Mouse (Mus musculus) midbrain, embryonic 10.5 days (tissue): ENCODE results near the gene Eef1e1. TPM values are rescaled to one million over a fixed set of nuclear protein-coding genes. Genes with fewer than 3 reads are reported as not detected.

Experiments
- DNase-seq: peaks from one replicate; pipeline ENCODE4 v3.0.0-alpha.2; 2017; ENCODE audit warnings: low spot score
- H3K27ac ChIP-seq: fragments of 300-500 bp; sonication (generic); replicated peaks from 2 replicates; pipeline ENCODE4 v1.5.1; 2016; ENCODE audit warnings: mild to moderate bottlenecking
- H3K27me3 ChIP-seq: fragments of 300-500 bp; sonication (generic); 2 replicates; pipeline ENCODE4 v1.6.1; 2016; ENCODE audit warnings: low read depth, mild to moderate bottlenecking; ENCODE audit not compliant: poor library complexity, severe bottlenecking
- H3K36me3 ChIP-seq: fragments of 300-500 bp; sonication (generic); 2 replicates; pipeline ENCODE4 v1.6.1; 2016; ENCODE audit warnings: mild to moderate bottlenecking, moderate library complexity
- H3K4me1 ChIP-seq: fragments of 300-500 bp; sonication (generic); 2 replicates; pipeline ENCODE4 v1.6.1; 2016
- H3K4me3 ChIP-seq: fragments of 300-500 bp; sonication (generic); 2 replicates; pipeline ENCODE4 v1.5.1; 2016; ENCODE audit warnings: mild to moderate bottlenecking, moderate library complexity
- H3K9me3 ChIP-seq: fragments of 300-500 bp; sonication (generic); replicated peaks from 2 replicates; pipeline ENCODE4 v1.6.1; 2016; ENCODE audit warnings: mild to moderate bottlenecking
- WGBS: fragments of 180-500 bp; shearing (Covaris S2); methylation state at CpG from one replicate; pipeline ENCODE4 v1.1.7; 2016; 5-methylcytosine and 5-hydroxymethylcytosine counted together
- polyA plus RNA-seq: library from polyadenylated mRNA; unstranded; fragments of >200 nt; fragmentation: Nextera tagmentation; extraction: Ambion mirVana; gene quantifications from 2 replicates; pipeline ENCODE4 v1.2.1, GENCODE M21; 2016

Gene Eef1e1
- polyA plus RNA-seq, 1 experiment from 2014 or later = 68.5 TPM

DNA sequence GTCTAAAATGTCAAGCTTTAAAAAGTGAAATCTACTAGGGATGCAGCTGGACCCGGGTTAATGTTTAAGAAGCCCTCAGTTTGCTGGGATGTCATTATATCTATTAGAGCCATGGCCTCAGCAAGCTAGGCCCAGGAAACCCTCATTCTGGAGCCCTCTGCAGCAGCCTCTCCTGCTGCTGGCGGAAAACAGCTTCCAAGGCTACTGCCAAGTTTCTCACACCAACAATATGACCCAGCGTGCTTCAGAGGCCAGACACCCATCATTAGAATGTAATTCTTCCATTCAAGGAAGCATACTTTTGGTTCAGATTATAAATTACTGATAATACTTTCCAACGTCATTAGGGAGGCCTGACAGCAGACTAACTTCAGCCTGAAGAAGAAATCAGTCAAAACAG lies 42.0 kb downstream of the Eef1e1 start:
- Histone ChIP-seq H3K4me1 (no peaks in the 10 kb centered on the region), H3K27me3 (no peaks in the 10 kb centered on the region), H3K4me3 (no peak overlapping the region), H3K36me3 (peaks cover 36% of the 10 kb centered on the region), H3K9me3 (no peaks in the 10 kb centered on the region; the same call in 1 of the 2 replicates), H3K27ac (no peak overlapping the region)
- DNase-seq = no peak
- WGBS = 89% methylated on average over 4 of the region's 4 CpGs

DNA sequence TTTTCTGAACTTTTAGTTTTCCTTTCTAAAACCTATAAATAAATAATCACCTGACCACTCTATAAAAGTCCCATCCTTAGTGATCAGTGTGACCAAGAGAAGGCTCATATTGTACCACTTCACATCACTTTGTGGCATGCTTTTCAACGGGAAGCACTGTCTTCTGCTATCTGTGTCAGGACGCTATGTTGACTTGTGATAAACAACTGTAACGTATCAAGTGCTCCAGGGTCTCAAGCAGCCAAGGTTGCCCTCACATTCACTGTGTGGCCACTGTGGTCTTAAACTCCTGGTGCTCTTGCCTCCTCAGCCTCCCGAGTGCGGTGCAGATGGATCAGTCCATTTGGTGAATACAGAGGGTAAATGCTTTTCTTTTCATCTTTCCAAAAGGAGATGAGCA lies 43.2 kb downstream of the Eef1e1 start:
- no peaks in the 10 kb centered on the region for H3K27me3 ChIP-seq
- WGBS = 93% methylated on average over 5 of the region's 5 CpGs
- no peaks in the 10 kb centered on the region for H3K4me1 ChIP-seq
- H3K9me3 ChIP-seq = no peaks in the 10 kb centered on the region; the same call in 1 of the 2 replicates
- H3K27ac ChIP-seq = no peak overlapping the region
- H3K36me3 ChIP-seq = peaks cover 35% of the 10 kb centered on the region
- no peak overlapping the region for H3K4me3 ChIP-seq
- no peak for DNase-seq

DNA sequence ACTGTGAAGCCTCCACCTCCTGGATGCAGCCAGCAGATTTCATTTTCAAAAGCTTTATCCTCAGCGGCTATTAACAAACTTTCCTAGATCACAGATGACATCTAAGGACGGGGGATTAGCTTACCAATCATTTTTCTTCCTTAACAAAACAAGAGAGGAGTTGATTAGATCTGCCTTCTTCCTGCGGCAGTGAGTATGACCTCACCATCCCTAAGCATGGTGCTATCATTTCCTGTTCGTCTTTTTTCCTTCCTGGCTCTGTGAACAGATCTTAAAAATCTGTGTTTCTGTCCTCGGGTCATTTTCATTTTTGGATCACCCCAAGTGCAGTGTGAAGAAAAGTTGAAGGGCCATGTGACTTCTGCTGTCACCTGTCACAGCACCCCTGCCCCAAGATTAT lies 44.6 kb downstream of the Eef1e1 start:
- DNase-seq = no peak
- Histone ChIP-seq H3K36me3 (peaks cover 37% of the 10 kb centered on the region), H3K27ac (no peak overlapping the region), H3K4me1 (no peaks in the 10 kb centered on the region), H3K9me3 (no peaks in the 10 kb centered on the region; the same call in 1 of the 2 replicates), H3K4me3 (no peak overlapping the region), H3K27me3 (no peaks in the 10 kb centered on the region)
- WGBS = 81% methylated on average over 5 of the region's 5 CpGs

DNA sequence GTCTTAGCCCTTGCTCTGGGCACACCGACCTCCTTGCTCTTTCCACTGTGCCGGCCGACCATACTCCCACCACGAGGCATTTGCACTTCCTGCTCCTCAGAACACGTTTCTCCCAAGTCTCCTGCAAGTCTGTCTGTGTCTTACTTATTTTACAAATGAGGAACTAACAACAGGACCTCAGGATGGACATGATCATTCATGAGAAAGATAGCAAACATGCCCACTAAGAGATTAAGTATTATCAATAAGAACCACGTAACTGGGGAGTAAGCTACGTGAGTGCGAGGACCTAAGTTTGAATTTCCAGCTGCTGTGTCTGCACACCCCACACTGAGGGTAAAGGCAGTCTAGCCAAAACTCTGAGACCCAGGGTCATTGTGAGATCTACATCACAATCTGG lies 45.3 kb downstream of the Eef1e1 start:
- Histone ChIP-seq H3K27ac (no peak overlapping the region), H3K4me1 (no peaks in the 10 kb centered on the region), H3K9me3 (no peaks in the 10 kb centered on the region; the same call in 1 of the 2 replicates), H3K36me3 (peaks cover 34% of the 10 kb centered on the region), H3K4me3 (no peak overlapping the region), H3K27me3 (no peaks in the 10 kb centered on the region)
- DNase-seq = no peak
- WGBS = 91% methylated on average over 8 of the region's 8 CpGs

DNA sequence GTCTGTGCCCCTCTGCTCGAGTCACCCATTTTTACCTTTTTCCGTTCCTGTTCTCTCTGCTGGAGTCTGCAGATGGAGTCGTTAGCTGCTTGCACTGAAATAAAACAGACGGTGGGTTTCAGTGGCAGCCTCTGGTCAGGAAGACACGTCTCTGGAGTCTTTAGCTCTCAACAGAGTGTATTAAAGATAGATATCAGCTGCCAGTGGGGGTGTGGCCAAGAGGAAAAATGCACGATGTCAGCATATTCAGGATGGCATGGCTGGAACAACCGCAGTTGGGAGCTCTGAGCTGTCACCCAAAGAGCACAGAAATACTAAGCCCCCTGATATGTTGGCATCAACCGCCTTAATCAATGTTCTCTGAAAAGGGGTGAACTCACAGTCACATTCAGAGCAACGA lies 46.2 kb downstream of the Eef1e1 start:
- Histone ChIP-seq H3K27ac (no peak overlapping the region), H3K4me3 (no peak overlapping the region), H3K36me3 (peaks cover 32% of the 10 kb centered on the region), H3K9me3 (no peaks in the 10 kb centered on the region; the same call in 1 of the 2 replicates), H3K4me1 (no peaks in the 10 kb centered on the region), H3K27me3 (no peaks in the 10 kb centered on the region)
- no peak for DNase-seq
- 93% methylated on average over 9 of the region's 9 CpGs for WGBS

DNA sequence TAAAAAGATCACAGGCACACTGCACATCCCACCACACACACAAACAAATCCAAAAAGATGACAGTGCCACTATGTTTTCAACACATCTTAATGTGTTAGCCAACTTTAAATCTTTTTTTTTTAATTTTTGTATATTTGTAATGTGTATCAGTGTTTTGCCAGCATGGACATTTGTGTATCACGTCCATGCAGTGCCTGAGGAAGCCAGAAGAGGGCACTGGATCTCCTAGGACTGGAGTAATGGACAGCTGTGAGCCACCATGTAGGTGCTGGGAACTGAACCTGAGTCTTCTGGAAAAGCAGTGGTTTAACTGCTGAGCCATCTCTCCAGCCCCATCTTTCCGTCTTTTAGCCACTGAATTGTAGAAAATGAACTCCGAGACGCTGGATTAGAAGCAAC lies 46.7 kb downstream of the Eef1e1 start:
- H3K36me3 ChIP-seq = peaks cover 32% of the 10 kb centered on the region
- H3K9me3 ChIP-seq = no peaks in the 10 kb centered on the region; the same call in 1 of the 2 replicates
- WGBS = 97% methylated on average over 4 of the region's 4 CpGs
- no peaks in the 10 kb centered on the region for H3K27me3 ChIP-seq
- H3K4me1 ChIP-seq = no peaks in the 10 kb centered on the region
- no peak for DNase-seq
- H3K27ac ChIP-seq = no peak overlapping the region
- H3K4me3 ChIP-seq = no peak overlapping the region

DNA sequence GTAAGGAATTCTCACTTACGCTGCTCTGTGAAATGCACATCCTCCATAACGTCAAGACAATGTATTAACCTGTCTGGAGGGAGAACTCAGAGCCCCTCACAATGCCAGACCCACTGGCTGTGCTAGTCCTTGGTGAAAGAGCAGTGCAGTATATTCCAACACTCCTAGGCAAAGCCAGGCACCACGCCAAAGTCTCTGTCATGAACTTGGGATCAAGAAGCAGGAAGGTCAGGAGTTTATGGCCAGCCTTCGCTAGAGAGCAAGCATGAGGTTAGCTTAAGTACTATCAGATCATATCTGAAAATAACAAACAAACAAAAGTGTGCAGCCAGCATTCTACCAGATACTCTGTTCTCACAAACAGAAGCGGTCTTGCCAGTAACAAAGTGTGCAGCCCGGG lies 48.5 kb downstream of the Eef1e1 start:
- H3K4me1 ChIP-seq = no peaks in the 10 kb centered on the region
- WGBS = 91% methylated on average over 6 of the region's 6 CpGs
- no peaks in the 10 kb centered on the region for H3K27me3 ChIP-seq
- H3K9me3 ChIP-seq = no peaks in the 10 kb centered on the region; the same call in 1 of the 2 replicates
- H3K36me3 ChIP-seq = peaks cover 31% of the 10 kb centered on the region
- no peak overlapping the region for H3K4me3 ChIP-seq
- no peak overlapping the region for H3K27ac ChIP-seq
- no peak for DNase-seq

DNA sequence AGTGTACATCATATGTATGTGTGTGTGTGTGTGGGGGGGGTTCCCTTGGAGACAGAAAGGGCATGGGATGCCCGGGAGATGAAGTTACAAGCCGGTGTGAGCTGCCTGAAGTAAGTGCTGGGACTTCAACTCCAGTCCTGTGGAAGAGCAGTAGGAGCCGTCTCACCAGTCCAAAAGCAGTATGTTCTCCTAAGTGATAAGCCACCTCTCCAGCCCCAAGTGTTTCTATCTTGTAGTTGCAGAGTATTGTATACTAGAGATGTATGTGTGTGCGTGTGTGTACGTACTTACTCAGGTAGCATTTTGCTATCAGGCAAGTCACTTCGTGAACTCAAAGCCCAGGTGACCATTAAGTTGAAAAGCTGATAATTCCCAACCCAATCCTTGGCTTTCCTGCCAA lies 51.7 kb downstream of the Eef1e1 start:
- DNase-seq = no peak
- no peaks in the 10 kb centered on the region for H3K4me1 ChIP-seq
- no peaks in the 10 kb centered on the region for H3K27me3 ChIP-seq
- H3K4me3 ChIP-seq = no peak overlapping the region
- peaks cover 31% of the 10 kb centered on the region for H3K36me3 ChIP-seq
- no peaks in the 10 kb centered on the region for H3K9me3 ChIP-seq
- 91% methylated on average over 6 of the region's 6 CpGs for WGBS
- no peak overlapping the region for H3K27ac ChIP-seq

DNA sequence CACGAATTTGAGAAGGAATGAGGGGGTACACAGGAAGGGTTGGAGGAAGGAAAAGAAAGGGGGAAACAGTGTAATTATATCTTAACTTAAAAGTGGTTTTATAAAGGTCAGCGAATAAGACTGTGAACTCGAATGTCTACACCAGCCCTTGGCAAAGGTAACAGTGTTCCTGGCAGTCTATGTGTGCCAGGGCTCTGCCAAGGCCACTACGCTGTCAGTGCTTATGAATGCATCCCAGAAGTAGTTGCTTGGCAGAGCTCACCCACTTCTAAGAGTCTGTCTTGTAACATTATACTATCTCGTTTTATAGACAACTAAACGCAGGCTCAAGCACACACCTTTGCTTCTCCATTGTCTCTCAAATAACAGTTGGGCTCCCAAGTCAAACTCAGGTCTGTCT lies 53.5 kb downstream of the Eef1e1 start:
- Histone ChIP-seq H3K27me3 (no peaks in the 10 kb centered on the region), H3K27ac (no peak overlapping the region), H3K36me3 (peaks cover 21% of the 10 kb centered on the region), H3K4me3 (no peak overlapping the region), H3K9me3 (no peaks in the 10 kb centered on the region), H3K4me1 (no peaks in the 10 kb centered on the region)
- no peak for DNase-seq
- 88% methylated on average over 6 of the region's 6 CpGs for WGBS

DNA sequence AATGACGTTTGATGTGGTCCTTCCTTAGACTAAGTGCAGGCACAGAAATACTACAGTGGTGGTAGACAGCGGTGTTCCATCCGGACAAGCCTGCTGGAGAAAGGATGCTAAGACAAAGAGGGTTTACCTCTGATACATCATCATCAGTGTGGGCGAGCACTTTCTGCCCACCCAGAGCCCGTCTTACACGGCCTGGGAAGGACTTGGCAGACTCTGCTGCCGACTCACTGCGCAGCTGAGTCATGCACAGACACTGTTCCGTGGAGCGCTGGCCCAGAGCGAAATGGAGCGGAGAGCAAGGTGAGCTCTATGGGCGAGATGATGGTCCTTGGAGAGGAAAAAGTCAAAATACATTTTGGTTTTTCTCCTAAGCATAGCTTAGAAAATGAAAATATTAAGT lies 55.9 kb downstream of the Eef1e1 start:
- no peaks in the 10 kb centered on the region for H3K9me3 ChIP-seq
- peaks cover 21% of the 10 kb centered on the region for H3K36me3 ChIP-seq
- H3K27ac ChIP-seq = no peak overlapping the region
- WGBS = 92% methylated on average over 13 of the region's 13 CpGs
- no peak for DNase-seq
- H3K4me3 ChIP-seq = no peak overlapping the region
- H3K4me1 ChIP-seq = no peaks in the 10 kb centered on the region
- H3K27me3 ChIP-seq = no peaks in the 10 kb centered on the region

DNA sequence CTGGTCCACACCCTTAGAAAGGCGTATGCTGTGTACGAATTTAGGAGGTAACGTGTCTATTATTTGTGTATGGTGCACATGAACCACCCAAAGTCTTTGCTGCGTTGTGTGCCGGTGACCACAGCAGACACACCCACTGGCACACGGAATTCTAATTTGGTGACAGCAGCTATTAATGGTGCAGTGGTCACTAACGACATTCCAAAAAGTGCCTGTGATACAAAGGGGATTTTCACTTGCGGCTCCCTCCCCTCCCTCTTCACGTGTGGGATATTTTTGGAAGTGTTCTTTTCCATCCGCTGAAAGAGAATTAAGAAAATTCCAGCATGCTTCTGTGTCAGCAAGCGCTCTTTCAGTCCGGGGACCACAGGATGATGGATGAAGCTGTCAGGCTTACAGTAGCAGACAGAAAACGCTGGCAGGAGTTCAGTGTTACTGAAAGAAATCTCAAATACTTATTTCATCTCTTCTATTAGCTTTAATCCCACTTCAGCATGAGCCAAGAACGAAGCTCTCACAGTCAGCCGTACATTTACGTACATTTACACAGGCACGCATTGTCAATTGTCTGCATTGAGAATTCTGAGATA lies 56.5 kb downstream of the Eef1e1 start:
- Histone ChIP-seq H3K4me3 (no peak overlapping the region), H3K27me3 (no peaks in the 10 kb centered on the region), H3K4me1 (no peaks in the 10 kb centered on the region), H3K9me3 (no peaks in the 10 kb centered on the region), H3K27ac (no peak overlapping the region), H3K36me3 (peaks cover 21% of the 10 kb centered on the region)
- WGBS = 92% methylated on average over 17 of the region's 17 CpGs
- no peak for DNase-seq

DNA sequence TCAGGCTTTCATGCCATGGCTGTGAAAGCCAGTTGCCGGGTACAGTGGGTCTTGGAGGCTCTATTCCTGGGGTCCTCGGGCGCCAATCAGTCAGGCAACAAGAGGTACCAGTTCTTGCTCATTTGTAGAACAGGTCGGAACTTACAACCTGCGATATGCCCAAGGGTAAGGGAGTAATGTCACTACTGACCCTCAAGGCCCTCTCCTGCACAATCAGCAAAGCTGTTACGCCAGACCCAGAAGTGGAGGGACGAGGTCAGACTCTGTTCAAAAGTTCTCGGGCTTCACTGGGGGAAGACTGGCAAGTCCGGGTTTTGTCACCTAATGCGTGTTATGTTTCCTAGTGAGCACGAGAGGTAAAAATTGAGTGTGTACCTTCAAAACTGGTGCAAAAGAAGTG lies 58.0 kb downstream of the Eef1e1 start:
- H3K27ac ChIP-seq = no peak overlapping the region
- H3K36me3 ChIP-seq = peaks cover 18% of the 10 kb centered on the region
- no peaks in the 10 kb centered on the region for H3K4me1 ChIP-seq
- no peak overlapping the region for H3K4me3 ChIP-seq
- 89% methylated on average over 11 of the region's 11 CpGs for WGBS
- no peak for DNase-seq
- H3K27me3 ChIP-seq = no peaks in the 10 kb centered on the region
- H3K9me3 ChIP-seq = no peaks in the 10 kb centered on the region

DNA sequence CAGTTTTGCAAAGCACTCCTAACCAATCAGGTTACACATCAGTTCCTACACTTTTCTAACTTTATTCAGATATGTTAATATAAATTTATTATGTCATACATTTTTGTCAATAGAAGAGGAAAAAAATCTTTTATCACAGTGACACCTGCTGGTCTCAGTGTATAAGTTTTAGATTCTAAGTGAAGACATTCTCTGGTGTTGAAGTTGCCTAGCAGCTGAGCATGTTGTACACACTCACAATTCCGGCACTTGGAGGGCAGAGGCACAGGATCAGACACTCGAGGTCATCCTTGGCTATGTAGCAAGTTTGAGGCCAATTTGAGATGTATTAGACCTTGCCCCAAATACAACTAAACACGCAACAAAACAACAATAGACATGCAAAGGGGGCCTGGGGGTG lies 61.8 kb downstream of the Eef1e1 start:
- Histone ChIP-seq H3K27me3 (no peaks in the 10 kb centered on the region), H3K9me3 (no peaks in the 10 kb centered on the region), H3K36me3 (peaks cover under 1% of the 10 kb centered on the region; the same call in 1 of the 2 replicates), H3K4me1 (peaks cover 10% of the 10 kb centered on the region), H3K4me3 (no peak overlapping the region), H3K27ac (no peak overlapping the region)
- DNase-seq = no peak
- 74% methylated on average over 3 of the region's 3 CpGs for WGBS

DNA sequence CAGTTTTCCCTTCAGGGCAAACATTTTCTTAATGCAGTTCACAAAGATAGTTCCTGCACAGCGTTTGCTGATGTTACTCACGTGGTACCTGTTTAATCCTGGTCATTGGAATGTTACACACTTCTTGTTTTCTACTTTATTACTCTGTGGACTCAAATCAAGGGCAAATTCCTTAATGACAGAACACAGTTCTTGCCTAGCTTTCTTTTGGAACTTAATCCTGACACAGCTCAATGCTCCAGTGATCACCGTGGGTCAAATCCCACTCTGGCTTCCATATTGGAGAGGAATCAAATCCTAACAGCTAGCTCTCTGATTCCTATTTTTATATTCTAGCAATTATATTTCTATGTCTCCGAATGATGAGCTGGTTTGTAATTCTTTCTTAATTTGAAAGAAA lies 62.4 kb downstream of the Eef1e1 start:
- H3K9me3 ChIP-seq = no peaks in the 10 kb centered on the region
- no peak for DNase-seq
- no peaks in the 10 kb centered on the region for H3K36me3 ChIP-seq
- no peak overlapping the region for H3K4me3 ChIP-seq
- H3K27me3 ChIP-seq = no peaks in the 10 kb centered on the region
- H3K4me1 ChIP-seq = peaks cover 10% of the 10 kb centered on the region
- no peak overlapping the region for H3K27ac ChIP-seq
- WGBS = 74% methylated on average over 4 of the region's 4 CpGs
